ENCODE assay signal across 7 mouse cellular contexts in the genomic region with DNA sequence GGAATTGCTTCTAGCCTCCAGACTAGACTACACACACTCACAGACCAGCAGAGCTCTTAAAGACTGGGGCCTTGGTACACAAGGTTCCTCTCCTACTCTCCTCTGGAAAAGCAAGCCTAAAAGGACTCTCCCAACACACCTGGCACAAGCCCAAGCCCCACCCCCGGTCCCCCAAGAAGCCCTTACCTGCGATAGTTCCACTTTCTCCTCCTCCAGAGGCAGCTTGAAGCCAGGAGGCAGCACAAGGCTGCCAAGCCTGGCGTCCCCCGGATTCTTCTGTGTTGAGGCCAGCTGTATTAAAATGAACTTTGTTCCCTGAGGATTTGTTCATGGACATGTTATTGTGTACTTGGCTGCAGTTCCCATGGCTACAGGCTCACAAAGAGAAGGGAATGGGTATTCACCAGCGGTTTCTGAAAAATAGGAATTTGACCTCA. TPM values are rescaled to one million over a fixed set of nuclear protein-coding genes. Genes with fewer than 3 reads are reported as not detected.
DNase-seq lines count a peak whose midpoint lies in the region; ATAC-seq and TF ChIP-seq lines count a peak whose summit lies in the region.

A gene (minus strand): TSS at position 294 of the 437 bp plus-strand sequence.

- H3K9me3 ChIP-seq in limb, embryonic 11.5 days (ENCODE audit: control insufficient read depth, low read length) = no peaks in the 10 kb centered on the region
- no peaks in the 10 kb centered on the region for H3K9me3 ChIP-seq in midbrain, embryonic 12.5 days

- intact Hi-C loops in gastrocnemius, postnatal 36 days (cut with DNase I) = no loop called here

- no peak within 1 kb of the TSS for H3K27ac ChIP-seq in bone marrow macrophage, adult 2 months (ENCODE audit: insufficient read depth, low read depth, low read length)
- H3K27ac ChIP-seq in limb, embryonic 11.5 days (replicated peaks; ENCODE audit: low read depth, low read length) = no peak within 1 kb of the TSS
- H3K27ac ChIP-seq in midbrain, embryonic 12.5 days (replicated peaks) = peak within 1 kb of the TSS; percentile 87

- H3K4me1 ChIP-seq in bone marrow macrophage, adult 2 months (ENCODE audit: control insufficient read depth, insufficient read depth, low read length) = no peaks in the 10 kb centered on the region
- no peaks in the 10 kb centered on the region for H3K4me1 ChIP-seq in limb, embryonic 11.5 days (ENCODE audit: control insufficient read depth, insufficient read depth, low read length)
- peaks cover 24% of the 10 kb centered on the region for H3K4me1 ChIP-seq in midbrain, embryonic 12.5 days

- no peak within 1 kb of the TSS for H3K4me3 ChIP-seq in bone marrow macrophage, adult 2 months (ENCODE audit: insufficient read depth, low read length)
- no peak within 1 kb of the TSS for H3K4me3 ChIP-seq in limb, embryonic 11.5 days (ENCODE audit: low read depth, low read length)
- H3K4me3 ChIP-seq in midbrain, embryonic 12.5 days = peak within 1 kb of the TSS; percentile 21

- H3K4me2 ChIP-seq in limb, embryonic 11.5 days (ENCODE audit: low read depth, severe bottlenecking) = no peak within 1 kb of the TSS
- peak within 1 kb of the TSS; percentile 48 for H3K4me2 ChIP-seq in midbrain, embryonic 12.5 days (replicated peaks)

- H3K9ac ChIP-seq in limb, embryonic 11.5 days (ENCODE audit: low read length) = no peak within 1 kb of the TSS
- peak within 1 kb of the TSS; percentile 11; the same call in 1 of the 2 replicates for H3K9ac ChIP-seq in midbrain, embryonic 12.5 days (replicated peaks)

- no peaks in the 10 kb centered on the region for H3K27me3 ChIP-seq in limb, embryonic 11.5 days (ENCODE audit: control insufficient read depth, insufficient read depth, low read length)
- no peaks in the 10 kb centered on the region for H3K27me3 ChIP-seq in midbrain, embryonic 12.5 days

- no peaks in the 10 kb centered on the region for H3K36me3 ChIP-seq in limb, embryonic 11.5 days (ENCODE audit: control insufficient read depth, insufficient read depth, low read length)
- H3K36me3 ChIP-seq in midbrain, embryonic 12.5 days = no peaks in the 10 kb centered on the region

- WGBS in limb, embryonic 11.5 days = 73% methylated on average over 5 of the region's 5 CpGs
- WGBS in midbrain, embryonic 12.5 days = 21% methylated on average over 5 of the region's 5 CpGs

- peak; percentile 54 to 64 for DNase-seq in gastrocnemius, postnatal 36 days
- DNase-seq in limb, embryonic 11.5 days (ENCODE audit: low spot score) = no peak
- DNase-seq in c-Kit-positive CD71-positive TER-119-positive erythroid progenitor cells, embryonic 14.5 days (ENCODE audit: low spot score) = no peak

- TF ChIP-seq CTCF in bone marrow macrophage, adult 2 months (IDR thresholded peaks at IDR 0.05; ENCODE audit: low read depth, low read length) = no peak

- no peak for ATAC-seq in activated CD4-positive, CD25-positive, alpha-beta regulatory T cell, adult 4 months
- no peak for ATAC-seq in inflammation-experienced regulatory T-cells, adult 6 months
- no peak for ATAC-seq in limb, embryonic 11.5 days (ENCODE audit: insufficient number of reproducible peaks, low FRiP score, low TSS enrichment, low read depth)
- ATAC-seq in midbrain, embryonic 12.5 days (ENCODE audit: low FRiP score, low read depth) = peak; percentile 80

- no peak for TF ChIP-seq POLR2A in bone marrow macrophage, adult 2 months (IDR thresholded peaks at IDR 0.05; ENCODE audit: borderline replicate concordance, low read depth, low read length)

RNA-seq across cellular contexts. Expression of the gene that starts here (rescaled TPM):
- polyA plus RNA-seq in activated CD4-positive, CD25-positive, alpha-beta regulatory T cell, adult 4 months (2017; shearing (Covaris generic)) = 10 to 100 TPM; 43.7 to 56.1 TPM
- polyA plus RNA-seq in bone marrow macrophage, adult 2 months (2012; ENCODE audit: insufficient read depth, insufficient read length, missing spikeins) = 74.2 and 75.9 TPM in 2 replicates
- 1 to 10 TPM; 9.1 to 9.3 TPM for total RNA-seq in gastrocnemius, postnatal 36 days (2021)
- polyA plus RNA-seq in inflammation-experienced regulatory T-cells, adult 6 months (2017; shearing (Covaris generic)) = 10 to 100 TPM; 36.8 to 69.8 (median 47.7) TPM
- 14.1 and 16.5 TPM in 2 replicates for polyA plus RNA-seq in limb, embryonic 11.5 days (2014; fragmentation: Nextera tagmentation; extraction: Ambion mirVana)
- polyA plus RNA-seq in midbrain, embryonic 12.5 days (2016; fragmentation: Nextera tagmentation; extraction: Ambion mirVana) = 32.7 and 36.5 TPM in 2 replicates

Comparison
In these comparisons a context has a peak if more than half of its experiments do, and no peak if none do; other contexts are left out.
1. DNase-seq: peak in gastrocnemius, postnatal 36 days (2 of 2); none in limb, embryonic 11.5 days (single experiment) and c-Kit-positive CD71-positive TER-119-positive erythroid progenitor cells, embryonic 14.5 days (single experiment).